Mouse (Mus musculus) myocyte (in vitro differentiated cells): ENCODE measurements around the gene Gm10972.

Source experiments
- CEBPB ChIP-seq: IDR thresholded peaks from 2 replicates; pipeline ENCODE4 v1.6.1; 2011; ENCODE audit warnings: mild to moderate bottlenecking, moderate library complexity; ENCODE audit not compliant: poor library complexity, insufficient read depth, severe bottlenecking
- E2F4 ChIP-seq: IDR thresholded peaks from one replicate; pipeline ENCODE4 v1.6.1; 2011; ENCODE audit warnings: mild to moderate bottlenecking, control low read depth, moderate library complexity; ENCODE audit not compliant: insufficient read depth
- MAX ChIP-seq: IDR thresholded peaks from one replicate; pipeline ENCODE4 v1.6.1; 2011; ENCODE audit warnings: low read depth, mild to moderate bottlenecking, control low read depth
- MYOG ChIP-seq, 3 experiments: IDR thresholded peaks; one replicate each; pipeline ENCODE4 v1.6.1; 2011; ENCODE audit warnings: control low read depth in 2 of 3, low read depth in 2 of 3, mild to moderate bottlenecking in 2 of 3; ENCODE audit not compliant: insufficient read length in 2 of 3, control insufficient read depth in 1 of 3, insufficient read depth in 1 of 3
- POLR2A ChIP-seq: IDR thresholded peaks from one replicate; pipeline ENCODE4 v1.6.1; 2011; ENCODE audit warnings: low read depth, mild to moderate bottlenecking, control low read depth, moderate library complexity; ENCODE audit not compliant: insufficient read length
- SRF ChIP-seq: IDR thresholded peaks from one replicate; pipeline ENCODE4 v1.6.1; 2011; ENCODE audit warnings: low read depth; ENCODE audit not compliant: control insufficient read depth, insufficient read length
- TCF12 ChIP-seq: IDR thresholded peaks from one replicate; pipeline ENCODE4 v1.6.1; 2011; ENCODE audit warnings: mild to moderate bottlenecking, control low read depth; ENCODE audit not compliant: poor library complexity, insufficient read depth, severe bottlenecking
- TCF3 ChIP-seq: IDR thresholded peaks from one replicate; pipeline ENCODE4 v1.6.1; 2011; ENCODE audit warnings: low read depth, control low read depth; ENCODE audit not compliant: insufficient read length
- USF1 ChIP-seq: IDR thresholded peaks from one replicate; pipeline ENCODE4 v1.6.1; 2011; ENCODE audit warnings: low read depth, mild to moderate bottlenecking, control low read depth, moderate library complexity

- TF ChIP-seq POLR2A (no peak), USF1 (no peak), MAX (no peak), E2F4 (no peak), SRF (no peak), MYOG (IDR thresholded peaks at IDR 0.05; ENCODE audit: control insufficient read depth in 1 of 3, insufficient read depth in 1 of 3, insufficient read length in 2 of 3, low read depth in 2 of 3) (no peak), TCF12 (no peak), CEBPB (no peak), TCF3 (no peak)
These were observed 26.2 kb upstream of the Gm10972 start for GRCm38 (mm10) chr3:94616717-94617116.
